Mouse (Mus musculus): Measurements from ENCODE around the gene Tkfc. TPM values are rescaled to one million over a fixed set of nuclear protein-coding genes. Genes with fewer than 3 reads are reported as not detected.

The Tkfc gene
- polyA plus RNA-seq (2012; rRNA removed): 24.1 and 29.3 TPM in 2 replicates

DNA sequence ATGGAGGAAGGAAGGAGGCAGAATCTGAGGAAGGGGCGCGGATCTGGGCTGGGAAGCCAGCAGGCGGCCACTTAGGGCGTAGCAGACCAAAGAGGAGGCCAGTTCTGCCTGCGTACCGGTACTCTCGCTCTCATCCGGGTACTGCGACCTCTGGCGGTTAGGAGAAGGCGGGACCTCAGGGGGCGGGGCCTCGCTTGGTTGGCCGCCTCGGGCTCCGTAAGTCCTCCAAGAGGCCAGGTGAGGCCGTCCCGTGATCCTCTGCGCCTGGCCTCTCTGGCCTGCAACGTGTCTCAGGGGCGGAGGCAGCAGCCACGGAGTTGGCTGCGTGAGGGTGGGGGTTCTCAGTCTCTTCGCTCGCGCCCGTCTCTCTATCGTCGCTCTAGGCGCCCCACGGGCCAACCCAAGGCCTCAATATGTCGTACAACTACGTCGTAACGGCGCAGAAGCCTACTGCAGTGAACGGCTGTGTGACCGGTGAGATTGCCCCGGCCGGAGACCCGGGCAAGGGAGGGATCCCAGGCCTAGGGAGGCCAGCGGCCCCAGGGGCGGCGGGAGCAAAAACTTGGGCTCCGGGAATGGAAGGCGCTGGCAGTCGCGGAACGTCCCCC, at the start of gene Tkfc, which contains the start of gene Ddb1:
Gene Tkfc (minus strand): TSS at position 362 of the 608 bp plus-strand sequence.
Gene Ddb1 (plus strand): TSS at position 35 of the 608 bp plus-strand sequence.

DNA sequence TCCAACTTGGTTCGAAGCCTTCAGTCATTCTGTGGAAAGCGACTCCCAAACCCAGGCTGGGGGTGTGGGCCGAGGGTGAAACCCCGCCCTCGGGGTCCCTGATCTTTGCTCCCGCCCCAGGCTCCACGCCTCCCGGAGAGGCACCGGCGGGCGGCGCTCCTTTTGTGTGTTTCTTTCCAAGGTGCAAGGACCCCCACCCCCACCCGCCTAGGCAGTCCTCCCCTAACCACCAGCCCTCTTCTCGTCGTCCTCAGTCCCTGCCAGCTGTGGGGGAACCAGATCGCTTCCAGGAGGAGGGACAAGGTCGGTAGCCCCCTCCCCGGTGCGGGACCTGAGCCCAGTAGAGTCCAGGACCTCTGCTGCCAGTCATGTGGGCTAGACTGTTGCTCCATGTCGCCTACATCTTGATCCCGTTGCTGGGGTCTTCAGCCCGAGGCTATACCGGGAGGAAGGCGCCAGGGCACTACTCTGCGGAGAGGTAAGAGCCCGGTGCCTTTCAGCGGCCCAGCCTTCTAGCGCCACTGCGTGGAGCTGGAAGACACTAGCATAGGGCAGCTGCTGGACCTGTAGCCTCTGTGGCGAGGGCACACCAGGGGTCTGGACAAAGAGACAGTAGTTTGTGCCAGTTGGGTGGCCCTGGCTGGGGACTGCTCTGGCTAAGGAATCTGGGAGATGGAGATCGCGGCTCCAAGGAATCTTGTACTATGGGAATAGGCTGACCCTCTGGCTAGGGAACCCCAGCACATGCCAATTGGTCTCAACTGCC, 28.8 kb upstream of the Tkfc start, which contains the start of gene Vwce:
Gene Vwce (plus strand): TSS at position 108 of the 766 bp plus-strand sequence.

DNA sequence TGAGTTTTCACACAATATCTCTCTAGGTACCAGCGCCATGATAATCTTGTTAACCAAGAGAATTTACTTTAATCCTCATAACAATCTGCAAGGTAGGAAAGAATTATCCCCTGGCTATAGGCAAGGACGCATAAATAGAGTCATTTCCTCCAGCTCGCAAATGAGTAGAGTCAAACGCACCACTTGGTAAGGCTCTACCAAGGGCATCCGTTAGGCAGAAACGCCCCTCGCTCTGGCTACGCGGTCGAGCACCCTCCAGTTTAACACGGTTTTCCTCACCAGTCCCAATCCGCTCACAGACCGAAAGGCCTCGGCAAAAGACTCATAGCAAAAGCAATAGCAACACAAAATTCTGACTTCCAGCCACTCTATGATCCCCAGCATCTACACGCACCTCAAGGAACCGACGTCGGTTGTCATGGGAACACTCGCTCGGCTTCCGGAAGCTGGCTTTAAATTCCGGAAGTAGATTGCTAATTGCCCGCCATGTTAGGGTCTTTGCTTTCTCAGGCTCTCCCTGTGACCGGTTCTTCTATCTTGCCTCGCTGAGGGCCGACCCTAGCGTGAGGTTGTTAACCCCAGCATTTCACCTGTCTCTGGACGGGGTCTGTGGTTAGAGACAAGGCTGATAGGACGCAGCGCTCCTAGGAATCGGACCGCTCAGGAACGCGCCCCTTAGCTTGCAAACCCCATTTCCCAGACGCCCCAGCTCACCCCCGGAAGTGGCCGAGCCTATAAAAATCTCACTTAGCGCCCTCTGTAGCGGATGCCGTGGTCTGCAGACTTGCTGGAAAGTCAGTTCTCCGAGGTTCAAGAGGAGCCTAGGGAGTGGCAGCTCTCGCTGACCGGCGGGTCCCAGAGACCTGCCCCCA, 28.5 kb downstream of the Tkfc start, which contains the start of the genes Cyb561a3 and Tmem138:
Gene Cyb561a3 (plus strand): TSS at position 483 of the 872 bp plus-strand sequence.
Gene Tmem138 (minus strand): TSS at position 673 of the 872 bp plus-strand sequence.

DNA sequence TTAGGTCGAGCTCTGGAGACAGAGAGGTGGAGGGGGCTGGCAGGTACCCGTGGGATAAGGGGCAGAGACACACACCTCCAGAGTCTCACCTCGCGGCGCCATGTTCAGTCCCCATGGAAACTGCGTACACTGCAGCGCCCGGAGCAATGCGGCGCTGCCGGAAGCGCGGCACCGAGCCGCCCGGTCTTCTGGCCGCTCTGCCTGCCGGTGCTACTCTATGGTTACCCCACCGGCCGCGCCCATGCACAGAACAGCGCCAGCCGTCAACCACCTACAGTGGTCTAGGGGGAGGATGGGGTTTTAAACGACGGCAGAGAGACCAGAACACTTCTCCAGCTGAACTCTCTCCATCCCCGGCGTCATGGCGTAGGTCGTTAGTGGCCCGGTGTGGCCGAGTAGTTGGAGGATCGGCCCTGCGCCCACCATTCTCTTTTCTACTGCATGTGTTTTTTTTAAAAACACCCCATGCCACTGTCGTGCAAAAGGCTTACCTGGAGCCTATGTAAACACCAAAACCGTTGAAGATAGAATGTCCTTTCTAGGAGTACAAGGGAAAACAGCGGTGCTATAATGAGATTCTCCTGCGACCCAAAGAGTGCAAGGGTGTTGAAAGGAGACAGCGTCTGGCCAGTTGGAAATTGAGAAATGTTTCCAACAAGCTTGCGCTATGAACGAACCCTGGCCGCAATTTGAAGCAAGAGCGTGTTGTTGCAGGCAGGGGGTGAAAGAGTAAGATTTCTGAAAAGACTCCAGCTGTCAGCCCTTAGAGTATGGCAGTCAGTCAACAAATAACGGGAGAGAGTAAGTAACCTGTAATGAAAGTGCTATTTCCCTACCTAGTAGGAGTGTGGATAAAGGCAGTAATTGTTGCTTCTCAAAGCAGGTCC, 49.6 kb downstream of the Tkfc start, which contains the start of gene Tmem216:
Gene Tmem216 (minus strand): TSS at position 615 of the 887 bp plus-strand sequence.

Other genes with a start within 250 kb of the Tkfc start
- gene Syt7, start 216.6 kb downstream of the Tkfc start, polyA plus RNA-seq (2012; rRNA removed): 13.6 and 25.4 TPM in 2 replicates
- gene Lrrc10b, start 148.2 kb downstream of the Tkfc start, polyA plus RNA-seq (2012; rRNA removed): 0.96 and 1.5 TPM in 2 replicates
- 0.71 and 0.76 TPM in 2 replicates for gene Ppp1r32, start 122.7 kb downstream of the Tkfc start, polyA plus RNA-seq (2012; rRNA removed)
- gene Cpsf7, start 80.4 kb downstream of the Tkfc start, polyA plus RNA-seq (2012; rRNA removed): 99.8 and 116 TPM in 2 replicates
- gene Sdhaf2, start 79.5 kb downstream of the Tkfc start, polyA plus RNA-seq (2012; rRNA removed): 36.5 and 50.6 TPM in 2 replicates
- gene Tmem216, start 49.4 kb downstream of the Tkfc start, polyA plus RNA-seq (2012; rRNA removed): 34.4 and 57.1 TPM in 2 replicates
- gene Cyb561a3, start 28.5 kb downstream of the Tkfc start, polyA plus RNA-seq (2012; rRNA removed): 13.0 and 13.7 TPM in 2 replicates
- gene Tmem138, start 28.3 kb downstream of the Tkfc start, polyA plus RNA-seq (2012; rRNA removed): 25.9 and 36.4 TPM in 2 replicates
- gene Ddb1, start 327 bp downstream of the Tkfc start, polyA plus RNA-seq (2012; rRNA removed): 283 and 311 TPM in 2 replicates
- 1.5 and 1.8 TPM in 2 replicates for gene Vwce, start 28.6 kb upstream of the Tkfc start, polyA plus RNA-seq (2012; rRNA removed)
- gene Pga5, start 72.4 kb upstream of the Tkfc start, polyA plus RNA-seq (2012; rRNA removed): not detected in 2 replicates
- gene Vps37c, start 83.1 kb upstream of the Tkfc start, polyA plus RNA-seq (2012; rRNA removed): 17.6 and 21.7 TPM in 2 replicates
- gene Cd5, start 133.3 kb upstream of the Tkfc start, polyA plus RNA-seq (2012; rRNA removed): 0.10 and 0.16 TPM in 2 replicates
- gene Cd6, start 224.4 kb upstream of the Tkfc start, polyA plus RNA-seq (2012; rRNA removed): 0.04 TPM in 1 of 2 replicates, not detected in the other
- gene Slc15a3, start 234.1 kb upstream of the Tkfc start, polyA plus RNA-seq (2012; rRNA removed): 0.70 and 0.78 TPM in 2 replicates

All from central nervous system, embryonic 11.5 days (tissue).